Mouse (Mus musculus) large intestine, adult 2 months (tissue): ENCODE measurements around the gene Ilkap. TPM values are rescaled to one million over a fixed set of nuclear protein-coding genes. Genes with fewer than 3 reads are reported as not detected.

Source experiments
- polyA plus RNA-seq: library from polyadenylated mRNA; depleted of rRNA; stranded (reverse); fragments of >200 nt; gene quantifications from 2 replicates; pipeline ENCODE4 v1.2.3, GENCODE M21; 2012; rRNA removed

Gene Ilkap
- polyA plus RNA-seq, 1 experiment, result 38.8 TPM

Other genes with a start within 250 kb of the Ilkap start
- 14.9 and 17.6 TPM in 2 replicates for gene Ramp1, start 219.0 kb downstream of the Ilkap start, polyA plus RNA-seq
- 38.3 and 39.0 TPM in 2 replicates for gene Ube2f, start 148.5 kb downstream of the Ilkap start, polyA plus RNA-seq
- gene Scly, start 100.5 kb downstream of the Ilkap start, polyA plus RNA-seq, result 22.9 and 30.1 TPM in 2 replicates
- 0.01 and 0.05 TPM in 2 replicates for gene Espnl, start 76.7 kb downstream of the Ilkap start, polyA plus RNA-seq
- 2.3 and 2.5 TPM in 2 replicates for gene Klhl30, start 47.8 kb downstream of the Ilkap start, polyA plus RNA-seq
- gene Erfe, start 32.4 kb downstream of the Ilkap start, polyA plus RNA-seq, result 14.1 and 14.3 TPM in 2 replicates
- gene Hes6, start 15.2 kb upstream of the Ilkap start, polyA plus RNA-seq, result 67.3 and 69.0 TPM in 2 replicates
- 4.6 and 5.4 TPM in 2 replicates for gene Per2, start 60.5 kb upstream of the Ilkap start, polyA plus RNA-seq
- gene Traf3ip1, start 95.8 kb upstream of the Ilkap start, polyA plus RNA-seq, result 4.5 and 5.3 TPM in 2 replicates
- 2.0 and 3.7 TPM in 2 replicates for gene Asb1, start 141.7 kb upstream of the Ilkap start, polyA plus RNA-seq